Mouse (Mus musculus) MEL (cell line): ENCODE measurements around the gene Mlycd. TPM values are rescaled to one million over a fixed set of nuclear protein-coding genes. Genes with fewer than 3 reads are reported as not detected.

Experiments
- DNase-seq: peaks from one replicate; pipeline ENCODE4 v3.0.0; 2011; ENCODE audit warnings: low read depth, low spot score
- H3K27ac ChIP-seq: 2 replicates; pipeline ENCODE4 v1.5.1; 2012; ENCODE audit warnings: low read depth, mild to moderate bottlenecking, control low read depth, low read length, moderate library complexity; ENCODE audit not compliant: control insufficient read depth
- H3K27me3 ChIP-seq, 2 experiments: fragments of 150-350 bp in 1 of 2; sonication (generic) in 1 of 2; 2 replicates each; pipeline ENCODE4 v1.6.1; 2012; ENCODE audit warnings: low read length in 2 of 2, mild to moderate bottlenecking in 2 of 2, improper control_type of control experiment in 1 of 2, moderate library complexity in 1 of 2; ENCODE audit not compliant: insufficient read depth in 2 of 2, control insufficient read depth in 1 of 2
- H3K36me3 ChIP-seq, 2 experiments: 2 replicates each; pipeline ENCODE4 v1.6.1; 2012 to 2014; ENCODE audit warnings: low read length in 2 of 2, improper control_type of control experiment in 1 of 2, inconsistent platforms in 1 of 2, mild to moderate bottlenecking in 1 of 2; ENCODE audit not compliant: insufficient read depth in 2 of 2, control insufficient read depth in 1 of 2
- H3K4me1 ChIP-seq, 2 experiments: fragments of 150-350 bp in 1 of 2; sonication (generic) in 1 of 2; 2 replicates each; pipeline ENCODE4 v1.6.1; 2012; ENCODE audit warnings: low read length in 2 of 2, improper control_type of control experiment in 1 of 2, mild to moderate bottlenecking in 1 of 2; ENCODE audit not compliant: insufficient read depth in 2 of 2, control insufficient read depth in 1 of 2
- H3K4me3 ChIP-seq, 2 experiments: fragments of 150-350 bp in 1 of 2; sonication (generic) in 1 of 2; 2 replicates each; pipeline ENCODE4 v1.5.1; 2012; ENCODE audit warnings: low read depth in 2 of 2, low read length in 2 of 2, mild to moderate bottlenecking in 2 of 2, moderate library complexity in 2 of 2, control low read depth in 1 of 2, improper control_type of control experiment in 1 of 2; ENCODE audit not compliant: control insufficient read depth in 1 of 2, insufficient read depth in 1 of 2
- H3K79me2 ChIP-seq: 2 replicates; pipeline ENCODE4 v1.6.1; 2012; ENCODE audit warnings: mild to moderate bottlenecking, low read length, moderate library complexity; ENCODE audit not compliant: control insufficient read depth, poor library complexity, insufficient read depth
- H3K9ac ChIP-seq: 2 replicates; pipeline ENCODE4 v1.6.1; 2012; ENCODE audit warnings: low read depth, mild to moderate bottlenecking, control low read depth, low read length, moderate library complexity; ENCODE audit not compliant: control insufficient read depth, poor library complexity, severe bottlenecking
- H3K9me3 ChIP-seq: fragments of 150-350 bp; sonication (generic); replicated peaks from 2 replicates; pipeline ENCODE4 v1.6.1; 2012; ENCODE audit warnings: mild to moderate bottlenecking, low read length, improper control_type of control experiment, moderate library complexity; ENCODE audit not compliant: insufficient read depth
- BHLHE40 ChIP-seq: IDR thresholded peaks from 2 replicates; pipeline ENCODE4 v1.6.1; 2012; ENCODE audit warnings: low read depth, mild to moderate bottlenecking, inconsistent platforms, low read length, improper control_type of control experiment, borderline replicate concordance
- CHD1 ChIP-seq: IDR thresholded peaks from 2 replicates; pipeline ENCODE4 v1.6.1; 2012; ENCODE audit warnings: low read depth, mild to moderate bottlenecking, inconsistent platforms, low read length, improper control_type of control experiment
- CHD2 ChIP-seq: IDR thresholded peaks from 2 replicates; pipeline ENCODE4 v1.6.1; 2011; ENCODE audit warnings: low read length, improper control_type of control experiment
- CTCF ChIP-seq, 3 experiments: IDR thresholded peaks in 2 of 3; conservative IDR thresholded peaks in 1 of 3; 2 replicates each; pipeline ENCODE4 v1.5.1; 2011 to 2012; ENCODE audit warnings: low read length in 3 of 3, low read depth in 2 of 3, mild to moderate bottlenecking in 2 of 3, improper control_type of control experiment in 1 of 3, inconsistent platforms in 1 of 3, mixed read lengths in 1 of 3, moderate library complexity in 1 of 3; ENCODE audit not compliant: control insufficient read depth in 1 of 3, insufficient read depth in 1 of 3, poor library complexity in 1 of 3, severe bottlenecking in 1 of 3
- ELF1 ChIP-seq: IDR thresholded peaks from 2 replicates; pipeline ENCODE4 v1.6.1; 2014; ENCODE audit warnings: low read depth, mild to moderate bottlenecking, inconsistent platforms, low read length, improper control_type of control experiment, moderate library complexity
- GABPA ChIP-seq: IDR thresholded peaks from 2 replicates; pipeline ENCODE4 v1.6.1; 2012; ENCODE audit warnings: low read depth, mild to moderate bottlenecking, inconsistent platforms, low read length, improper control_type of control experiment, moderate library complexity
- GATA1 ChIP-seq: IDR thresholded peaks from 2 replicates; pipeline ENCODE4 v1.6.1; 2011; ENCODE audit warnings: low read depth, low read length, improper control_type of control experiment
- MAX ChIP-seq: IDR thresholded peaks from 2 replicates; pipeline ENCODE4 v1.6.1; 2011; ENCODE audit warnings: low read length, improper control_type of control experiment
- MXI1 ChIP-seq: IDR thresholded peaks from 2 replicates; pipeline ENCODE4 v1.6.1; 2011; ENCODE audit warnings: mild to moderate bottlenecking, low read depth, low read length, improper control_type of control experiment
- NRF1 ChIP-seq: IDR thresholded peaks from 2 replicates; pipeline ENCODE4 v1.6.1; 2014; ENCODE audit warnings: low read depth, mild to moderate bottlenecking, inconsistent platforms, low read length, improper control_type of control experiment, moderate library complexity; ENCODE audit not compliant: poor library complexity, insufficient read depth, severe bottlenecking
- SIN3A ChIP-seq: IDR thresholded peaks from 2 replicates; pipeline ENCODE4 v1.6.1; 2012; ENCODE audit warnings: low read length, improper control_type of control experiment, inconsistent platforms
- SMC3 ChIP-seq: IDR thresholded peaks from 2 replicates; pipeline ENCODE4 v1.6.1; 2011; ENCODE audit warnings: low read depth, low read length, improper control_type of control experiment
- TBP ChIP-seq: IDR thresholded peaks from 2 replicates; pipeline ENCODE4 v1.8.0; 2011; ENCODE audit warnings: low read depth, low read length, improper control_type of control experiment
- TCF12 ChIP-seq: IDR thresholded peaks from 2 replicates; pipeline ENCODE4 v1.6.1; 2014; ENCODE audit warnings: low read depth, mild to moderate bottlenecking, inconsistent platforms, low read length, improper control_type of control experiment, moderate library complexity
- ZKSCAN1 ChIP-seq: IDR thresholded peaks from 2 replicates; pipeline ENCODE4 v1.6.1; 2012; ENCODE audit warnings: low read depth, mild to moderate bottlenecking, inconsistent platforms, low read length, improper control_type of control experiment, moderate library complexity
- ZNF384 ChIP-seq: IDR thresholded peaks from 2 replicates; pipeline ENCODE4 v1.6.1; 2012; ENCODE audit warnings: low read depth, mild to moderate bottlenecking, inconsistent platforms, low read length, improper control_type of control experiment
- polyA plus RNA-seq, 2 experiments: library from polyadenylated mRNA; stranded (reverse) in 1 of 2; unstranded in 1 of 2; fragments of >175 nt in 1 of 2; fragments of >200 nt in 1 of 2; gene quantifications; 2 replicates each; pipeline versions ENCODE4 v1.2.1 to v1.2.4; 2012; ENCODE audit warnings: low replicate concordance in 2 of 2, low read depth in 1 of 2; ENCODE audit not compliant: insufficient read length in 2 of 2, insufficient read depth in 1 of 2, missing spikeins in 1 of 2
- total RNA-seq: library from RNA; depleted of rRNA; stranded (reverse); fragments of 300-350 nt; gene quantifications from 2 replicates; pipeline ENCODE4 v1.2.3, GENCODE M21; 2012

The Mlycd gene
- total and polyA plus RNA-seq, 3 experiments, result 7.2 to 13.2 TPM; not detected in 1

DNA sequence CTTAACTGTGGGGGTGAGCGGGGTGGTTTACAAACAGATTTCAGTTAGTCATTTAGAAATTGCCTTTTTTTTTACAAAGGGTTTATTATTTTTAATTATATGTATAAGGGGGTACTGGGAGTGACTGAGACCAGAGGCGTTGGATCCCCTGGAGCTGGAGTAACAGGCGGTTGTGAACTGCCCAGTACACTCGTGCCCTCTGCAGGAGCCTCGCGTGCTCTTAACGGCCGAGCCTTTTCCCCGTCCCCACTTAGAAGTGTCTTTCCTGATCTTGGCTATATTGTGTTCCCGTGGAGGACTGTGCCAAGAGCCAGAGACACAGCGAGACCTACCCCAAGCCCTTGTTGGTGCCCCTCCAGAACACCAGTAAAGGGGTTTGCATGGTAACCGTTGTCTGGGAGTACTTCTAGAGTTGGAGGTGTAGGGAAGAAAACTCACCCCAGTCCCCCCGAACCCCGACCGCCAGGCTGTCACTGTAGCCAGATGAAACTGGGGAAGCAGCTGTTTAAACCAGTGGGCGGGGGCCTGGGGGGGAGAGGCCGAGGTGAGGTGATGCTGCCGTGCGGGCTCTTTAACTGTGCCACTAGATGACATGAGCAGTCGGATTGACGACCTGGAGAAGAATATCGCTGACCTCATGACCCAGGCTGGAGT, 49.5 kb upstream of the Mlycd start:
- DNase-seq, result peak; percentile 55
- Histone ChIP-seq H3K9ac (peak overlapping the region; percentile 81), H3K4me1 (peaks cover 6 to 18% of the 10 kb centered on the region in 2 experiments), H3K9me3 (no peaks in the 10 kb centered on the region), H3K36me3 (peaks cover 7 to 20% of the 10 kb centered on the region in 2 experiments), H3K27me3 (no peaks in the 10 kb centered on the region), H3K79me2 (peaks cover 14% of the 10 kb centered on the region), H3K27ac (peak overlapping the region; percentile 21), H3K4me3 (peak overlapping the region; percentile 85 to 88)
- TF ChIP-seq BHLHE40, result 0 out of 2 replicates have a peak, but pooled peaks have one; percentile 14
- no peak for TF ChIP-seq SMC3
- peak in 1 of 3 experiments; percentile 6; a peak in 1 of 6 replicates for TF ChIP-seq CTCF (IDR thresholded peaks at IDR 0.05 in 2 of 3, conservative IDR thresholded peaks at IDR 0.05 in 1 of 3; ENCODE audit: control insufficient read depth in 1 of 3, insufficient read depth in 1 of 3, low read depth in 2 of 3, low read length in 3 of 3, poor library complexity in 1 of 3, severe bottlenecking in 1 of 3)
- peak; percentile 51; the same call in 1 of the 2 replicates for TF ChIP-seq MXI1
- no peak for TF ChIP-seq CHD1

DNA sequence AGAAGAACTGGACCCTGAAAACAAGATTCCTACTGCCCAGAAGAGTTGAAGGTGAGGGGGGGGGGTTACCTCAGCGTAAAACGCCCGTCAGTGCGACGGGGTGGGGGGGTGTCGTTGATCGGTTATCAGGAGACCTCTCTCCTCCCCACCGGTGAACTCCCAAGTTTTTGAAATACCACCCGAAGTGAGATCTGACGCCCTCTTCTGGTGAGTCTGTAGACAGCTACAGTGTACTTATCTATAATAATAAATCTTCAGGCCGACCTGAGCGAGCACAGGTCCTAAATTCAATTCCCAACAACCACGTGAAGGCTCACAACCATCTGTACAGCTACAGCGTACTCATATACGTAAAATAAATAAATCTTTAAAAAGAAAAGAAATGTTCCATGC, 49.0 kb upstream of the Mlycd start:
- H3K4me1 ChIP-seq, result peaks cover 6 to 16% of the 10 kb centered on the region in 2 experiments
- TF ChIP-seq MAX (no peak), TBP (0 out of 2 replicates have a peak, but pooled peaks have one; percentile 12), GATA1 (peak; percentile 59), SIN3A (no peak), ZKSCAN1 (no peak), CTCF (IDR thresholded peaks at IDR 0.05 in 2 of 3, conservative IDR thresholded peaks at IDR 0.05 in 1 of 3; ENCODE audit: control insufficient read depth in 1 of 3, insufficient read depth in 1 of 3, low read depth in 2 of 3, low read length in 3 of 3, poor library complexity in 1 of 3, severe bottlenecking in 1 of 3) (peak; percentile 16 to 54 (median 48); a peak in 4 of 6 replicates), ZNF384 (0 out of 2 replicates have a peak, but pooled peaks have one; percentile 3), GABPA (no peak), ELF1 (no peak), SMC3 (peak; percentile 8; the same call in 1 of the 2 replicates)
- TF ChIP-seq, all 39 proteins: peak for 5
- DNase-seq, result peak; percentile 78
- no peaks in the 10 kb centered on the region for H3K27me3 ChIP-seq
- H3K9me3 ChIP-seq, result no peaks in the 10 kb centered on the region
- peak overlapping the region; percentile 85 to 88 for H3K4me3 ChIP-seq
- no peak overlapping the region for H3K27ac ChIP-seq
- H3K9ac ChIP-seq, result peak overlapping the region; percentile 81
- peaks cover 7 to 20% of the 10 kb centered on the region in 2 experiments for H3K36me3 ChIP-seq
- peaks cover 14% of the 10 kb centered on the region for H3K79me2 ChIP-seq

DNA sequence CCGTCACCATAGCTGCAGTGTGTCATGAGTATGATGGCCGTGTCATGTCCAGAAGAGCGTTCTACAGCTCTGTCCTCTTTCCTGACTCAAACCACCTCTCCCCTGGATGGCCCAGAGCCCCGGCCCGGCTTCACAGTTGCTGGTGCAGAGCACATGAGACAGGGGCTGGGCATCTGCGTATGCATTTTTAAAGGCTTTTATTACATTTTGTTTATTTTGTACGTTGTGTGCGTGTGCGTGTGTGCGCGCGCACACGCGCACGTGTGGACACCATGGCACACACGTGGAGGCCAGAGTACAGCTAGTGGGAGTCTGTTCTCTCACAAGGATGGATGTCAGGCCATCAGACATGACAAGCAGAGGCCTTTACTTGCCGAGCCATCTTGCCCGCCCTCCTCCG, 43.0 kb upstream of the Mlycd start:
- TF ChIP-seq NRF1 (no peak), TCF12 (no peak), CHD2 (no peak)
- TF ChIP-seq, all 39 proteins: peak for 0
- DNase-seq, result no peak
- Histone ChIP-seq H3K79me2 (peaks cover 1% of the 10 kb centered on the region; the same call in 1 of the 2 replicates), H3K27me3 (no peaks in the 10 kb centered on the region), H3K27ac (no peak overlapping the region), H3K9me3 (no peaks in the 10 kb centered on the region), H3K4me1 (peaks cover 6 to 21% of the 10 kb centered on the region in 2 experiments), H3K9ac (no peak overlapping the region), H3K36me3 (peaks cover 7 to 14% of the 10 kb centered on the region in 2 experiments), H3K4me3 (no peak overlapping the region)
